Mouse (Mus musculus): ENCODE data around the gene Myh7.

GRCm38 (mm10) chr14:54998680-54999079, 4.3 kb upstream of the Myh7 start:
- TF ChIP-seq CTCF (IDR thresholded peaks at IDR 0.05; ENCODE audit: control insufficient read depth, insufficient read depth, insufficient replicate concordance, low read depth, low read length) (no peak), POLR2A (IDR thresholded peaks at IDR 0.05; ENCODE audit: control insufficient read depth, low read depth, low read length) (no peak)

Measured in testis, adult 2 months (tissue).